Mouse (Mus musculus) forebrain, embryonic 13.5 days (tissue): ENCODE data around the gene Prune2. TPM values are rescaled to one million over a fixed set of nuclear protein-coding genes. Genes with fewer than 3 reads are reported as not detected.

Experiments used
- ATAC-seq: fragments of 200-750 bp; cut with Nextera tagmentation; 2 replicates; pipeline ENCODE4 v1.8.0; 2017
- H3K27ac ChIP-seq: fragments of 300-500 bp; sonication (generic); 2 replicates; pipeline ENCODE4 v1.5.1; 2015; ENCODE audit warnings: inconsistent platforms, mild to moderate bottlenecking, moderate library complexity
- H3K27me3 ChIP-seq: fragments of 300-500 bp; sonication (generic); 2 replicates; pipeline ENCODE4 v1.6.1; 2015; ENCODE audit warnings: mild to moderate bottlenecking, inconsistent platforms
- H3K36me3 ChIP-seq: fragments of 300-500 bp; sonication (generic); 2 replicates; pipeline ENCODE4 v1.6.1; 2015; ENCODE audit warnings: mild to moderate bottlenecking, inconsistent platforms; ENCODE audit not compliant: poor library complexity, severe bottlenecking
- H3K4me1 ChIP-seq: fragments of 300-500 bp; sonication (generic); 2 replicates; pipeline ENCODE4 v1.6.1; 2015; ENCODE audit warnings: inconsistent platforms
- H3K4me2 ChIP-seq: fragments of 300-500 bp; sonication (generic); 2 replicates; pipeline ENCODE4 v1.6.1; 2015; ENCODE audit warnings: inconsistent platforms, mild to moderate bottlenecking, moderate library complexity
- H3K4me3 ChIP-seq: fragments of 300-500 bp; sonication (generic); 2 replicates; pipeline ENCODE4 v1.5.1; 2015; ENCODE audit warnings: mild to moderate bottlenecking, inconsistent platforms
- H3K9ac ChIP-seq: fragments of 300-500 bp; sonication (generic); 2 replicates; pipeline ENCODE4 v1.6.1; 2015; ENCODE audit warnings: mild to moderate bottlenecking, inconsistent platforms
- H3K9me3 ChIP-seq: fragments of 300-500 bp; sonication (generic); replicated peaks from 2 replicates; pipeline ENCODE4 v1.6.1; 2016; ENCODE audit warnings: inconsistent platforms
- WGBS: fragments of 180-500 bp; shearing (Covaris S2); methylation state at CpG from one replicate; pipeline ENCODE4 v1.1.7; 2015; 5-methylcytosine and 5-hydroxymethylcytosine counted together
- polyA plus RNA-seq: library from polyadenylated mRNA; unstranded; fragments of >200 nt; fragmentation: Nextera tagmentation; extraction: Ambion mirVana; gene quantifications from 2 replicates; pipeline ENCODE4 v1.2.1, GENCODE M21; 2015

The Prune2 gene
- polyA plus RNA-seq, result 2.0 and 2.2 TPM in 2 replicates

- peak; percentile 96 for ATAC-seq
- H3K36me3 ChIP-seq, result no peaks in the 10 kb centered on the region
- H3K4me3 ChIP-seq, result peak within 1 kb of the TSS; percentile 45
- no peaks in the 10 kb centered on the region for H3K9me3 ChIP-seq
- peaks cover 29% of the 10 kb centered on the region for H3K27me3 ChIP-seq
- peaks cover 16% of the 10 kb centered on the region for H3K4me1 ChIP-seq
- H3K4me2 ChIP-seq, result peak within 1 kb of the TSS; percentile 90
- under 1% methylated on average over 36 of the region's 36 CpGs for WGBS
- H3K27ac ChIP-seq, result no peak within 1 kb of the TSS
- peak within 1 kb of the TSS; percentile 58 for H3K9ac ChIP-seq
Observed at GRCm38 (mm10) chr19:16955613-16956271, at the start of gene Prune2. TSS of gene Prune2 (plus strand) at chr19:16956118.

DNA sequence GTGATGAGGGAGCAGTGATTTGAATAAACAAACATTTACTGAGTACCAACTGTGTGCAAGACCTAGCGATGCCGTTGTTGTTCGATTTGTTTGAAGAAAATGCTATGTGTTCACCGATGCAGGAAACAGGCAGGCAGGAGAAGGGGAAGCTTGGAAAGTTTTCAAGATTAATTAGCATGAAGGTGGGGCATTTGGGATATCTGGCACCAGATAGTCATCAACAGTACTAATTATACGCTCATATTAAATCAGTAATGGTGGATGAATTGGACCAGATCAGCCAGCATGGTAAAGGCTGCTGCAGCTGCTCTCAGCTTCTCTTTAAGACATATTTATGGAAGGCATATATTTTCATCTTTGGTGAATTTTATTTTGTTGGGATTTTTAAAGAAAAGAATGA, 44.4 kb upstream of the Prune2 start:
- Histone ChIP-seq H3K4me2 (no peak overlapping the region), H3K4me1 (peaks cover 10% of the 10 kb centered on the region), H3K9ac (no peak overlapping the region), H3K36me3 (no peaks in the 10 kb centered on the region), H3K4me3 (no peak overlapping the region), H3K27me3 (no peaks in the 10 kb centered on the region), H3K27ac (no peak overlapping the region), H3K9me3 (0 out of 2 replicates have a peak, but pooled peaks cover 3% of the 10 kb centered on the region)
- peak; percentile 75; the same call in 1 of the 2 replicates for ATAC-seq
- 56% methylated on average over 5 of the region's 5 CpGs for WGBS

- Histone ChIP-seq H3K9ac (no peak overlapping the region), H3K27ac (no peak overlapping the region), H3K36me3 (no peaks in the 10 kb centered on the region), H3K27me3 (no peaks in the 10 kb centered on the region), H3K4me1 (no peaks in the 10 kb centered on the region), H3K4me3 (no peak overlapping the region), H3K9me3 (no peaks in the 10 kb centered on the region), H3K4me2 (no peak overlapping the region)
- WGBS, result 83% methylated on average over 4 of the region's 4 CpGs
- no peak for ATAC-seq
Observed at GRCm38 (mm10) chr19:16924516-16924915, 31.4 kb upstream of the Prune2 start.

DNA sequence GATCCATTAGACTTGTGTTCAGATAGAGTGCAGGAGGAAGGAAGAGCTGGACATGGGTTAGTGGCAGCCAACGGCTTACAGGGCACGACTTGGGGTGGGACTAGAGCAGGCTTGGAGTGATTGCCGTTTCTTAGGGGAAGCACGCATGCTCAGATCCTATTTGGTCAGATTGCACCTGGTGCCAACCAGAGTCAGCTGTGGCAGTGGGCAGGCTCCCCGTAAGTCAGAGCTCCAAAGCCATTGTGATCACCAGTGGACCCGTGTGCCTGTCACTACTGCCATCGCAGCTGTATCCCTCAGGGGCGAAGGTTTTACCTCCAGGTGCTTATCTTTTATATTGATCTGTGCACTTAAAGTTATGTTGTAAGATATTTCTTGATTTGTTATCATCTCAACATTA, 21.3 kb upstream of the Prune2 start:
- no peak for ATAC-seq
- Histone ChIP-seq H3K36me3 (no peaks in the 10 kb centered on the region), H3K27ac (no peak overlapping the region), H3K4me1 (no peaks in the 10 kb centered on the region), H3K4me3 (no peak overlapping the region), H3K9me3 (no peaks in the 10 kb centered on the region), H3K27me3 (no peaks in the 10 kb centered on the region), H3K9ac (no peak overlapping the region), H3K4me2 (no peak overlapping the region)
- WGBS, result 87% methylated on average over 8 of the region's 8 CpGs

DNA sequence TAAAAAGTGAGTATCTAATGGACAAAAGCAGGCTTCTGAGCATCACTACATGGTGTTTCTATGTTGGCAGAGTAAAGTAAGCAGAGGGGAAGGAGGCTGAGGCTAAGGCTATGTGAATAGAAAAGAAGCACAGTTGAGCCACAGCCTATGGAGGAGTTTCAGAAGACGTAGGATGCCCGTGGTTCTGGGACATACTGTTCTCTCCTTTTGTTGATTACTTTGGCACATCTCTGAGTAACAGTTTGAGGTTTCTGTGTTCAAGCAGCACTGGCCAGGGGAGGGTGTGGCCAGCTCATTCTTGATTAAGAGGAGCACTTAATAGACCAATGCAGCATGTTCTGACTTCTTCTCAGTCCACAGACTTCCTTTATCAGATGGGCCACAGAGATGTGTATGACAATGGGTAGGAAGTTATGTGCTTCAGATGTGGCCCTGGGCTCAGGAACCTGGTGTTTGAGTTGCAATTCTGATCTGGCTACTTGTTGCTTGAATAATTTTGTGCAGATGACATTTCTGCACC, 7.1 kb upstream of the Prune2 start:
- H3K4me3 ChIP-seq, result no peak overlapping the region
- no peak overlapping the region for H3K4me2 ChIP-seq
- H3K27me3 ChIP-seq, result no peaks in the 10 kb centered on the region; the same call in 1 of the 2 replicates
- no peak for ATAC-seq
- no peaks in the 10 kb centered on the region for H3K4me1 ChIP-seq
- H3K36me3 ChIP-seq, result no peaks in the 10 kb centered on the region
- no peaks in the 10 kb centered on the region for H3K9me3 ChIP-seq
- no peak overlapping the region for H3K27ac ChIP-seq
- H3K9ac ChIP-seq, result no peak overlapping the region
- 90% methylated on average over 2 of the region's 2 CpGs for WGBS

DNA sequence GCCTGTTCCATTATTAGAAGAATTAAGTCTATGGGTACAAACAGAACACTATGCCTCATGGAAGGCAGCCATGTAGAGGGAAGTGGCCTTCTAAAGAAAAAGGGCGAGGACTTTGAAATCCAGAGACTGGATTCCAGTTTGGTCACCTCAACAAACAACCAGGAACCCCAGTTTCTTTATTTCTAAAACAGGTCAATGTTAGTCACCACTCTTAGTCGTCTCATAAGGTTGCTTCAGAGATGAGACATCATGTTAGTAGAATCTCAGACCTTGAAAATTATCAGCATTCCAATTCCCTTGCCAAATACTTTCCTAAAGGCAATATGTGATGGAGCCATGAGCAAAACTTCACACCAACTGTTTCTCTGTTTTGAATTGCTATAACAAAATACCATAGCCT, 6.6 kb upstream of the Prune2 start:
- no peaks in the 10 kb centered on the region for H3K9me3 ChIP-seq
- no peak for ATAC-seq

GRCm38 (mm10) chr19:16950051-16950450, 5.9 kb upstream of the Prune2 start:
- Histone ChIP-seq H3K9me3 (no peaks in the 10 kb centered on the region), H3K36me3 (no peaks in the 10 kb centered on the region), H3K9ac (no peak overlapping the region), H3K4me1 (no peaks in the 10 kb centered on the region), H3K27me3 (peaks cover 5% of the 10 kb centered on the region), H3K4me3 (no peak overlapping the region), H3K27ac (no peak overlapping the region), H3K4me2 (no peak overlapping the region)
- 73% methylated on average over 9 of the region's 9 CpGs for WGBS
- no peak for ATAC-seq

More for the DNA sequence above, 6.6 kb upstream of the Prune2 start:
- H3K36me3 ChIP-seq, result no peaks in the 10 kb centered on the region
- H3K27me3 ChIP-seq, result no peaks in the 10 kb centered on the region; the same call in 1 of the 2 replicates
- H3K4me1 ChIP-seq, result no peaks in the 10 kb centered on the region
- H3K4me2 ChIP-seq, result no peak overlapping the region
- no peak overlapping the region for H3K4me3 ChIP-seq
- 84% methylated on average over 2 of the region's 2 CpGs for WGBS
- H3K27ac ChIP-seq, result no peak overlapping the region
- no peak overlapping the region for H3K9ac ChIP-seq

- Histone ChIP-seq H3K27me3 (peaks cover 12% of the 10 kb centered on the region), H3K4me1 (peaks cover 7% of the 10 kb centered on the region), H3K4me2 (no peak overlapping the region), H3K36me3 (no peaks in the 10 kb centered on the region), H3K27ac (no peak overlapping the region), H3K9ac (no peak overlapping the region), H3K9me3 (no peaks in the 10 kb centered on the region), H3K4me3 (no peak overlapping the region)
- ATAC-seq, result no peak
- WGBS, result 90% methylated on average over 8 of the region's 8 CpGs
Observed at GRCm38 (mm10) chr19:16950664-16951363, 5.1 kb upstream of the Prune2 start.

GRCm38 (mm10) chr19:16954736-16955135, 1.2 kb upstream of the Prune2 start:
- 83% methylated on average over 6 of the region's 6 CpGs for WGBS
- no peak overlapping the region for H3K27ac ChIP-seq

DNA sequence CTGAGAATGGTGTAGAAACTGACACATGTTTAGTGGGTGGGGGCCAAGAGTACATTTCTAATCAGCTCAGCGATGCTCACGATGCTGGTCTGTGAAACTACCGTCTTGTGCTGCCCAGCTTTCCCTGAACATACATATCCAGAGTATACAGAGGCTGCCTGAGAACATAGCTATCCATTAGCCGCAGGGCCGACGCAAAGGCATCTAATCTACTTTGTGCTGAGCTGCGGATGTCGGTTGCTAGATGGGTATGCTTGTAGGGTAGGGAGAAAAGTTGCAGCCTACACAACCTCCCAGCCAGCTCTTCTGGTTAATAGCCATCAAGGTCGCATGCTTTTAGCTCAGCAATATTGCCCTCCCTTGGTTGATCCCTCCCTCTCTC, 696 bp upstream of the Prune2 start:
- 58% methylated on average over 9 of the region's 9 CpGs for WGBS
- H3K27ac ChIP-seq, result no peak overlapping the region
- H3K4me1 ChIP-seq, result peaks cover 16% of the 10 kb centered on the region
- H3K36me3 ChIP-seq, result no peaks in the 10 kb centered on the region
- no peaks in the 10 kb centered on the region for H3K9me3 ChIP-seq
- peak overlapping the region; percentile 45 for H3K4me3 ChIP-seq
- peaks cover 29% of the 10 kb centered on the region for H3K27me3 ChIP-seq
- peak overlapping the region; percentile 90 for H3K4me2 ChIP-seq
- ATAC-seq, result no peak
- H3K9ac ChIP-seq, result peak overlapping the region; percentile 58; the same call in 1 of the 2 replicates

More at GRCm38 (mm10) chr19:16954736-16955135, 1.2 kb upstream of the Prune2 start:
- H3K4me1 ChIP-seq, result peaks cover 16% of the 10 kb centered on the region
- ATAC-seq, result no peak
- no peak overlapping the region for H3K9ac ChIP-seq
- no peak overlapping the region for H3K4me3 ChIP-seq
- no peaks in the 10 kb centered on the region for H3K36me3 ChIP-seq
- H3K4me2 ChIP-seq, result no peak overlapping the region
- peaks cover 29% of the 10 kb centered on the region for H3K27me3 ChIP-seq
- H3K9me3 ChIP-seq, result no peaks in the 10 kb centered on the region

GRCm38 (mm10) chr19:16956319-16956718, 401 bp downstream of the Prune2 start:
- 2% methylated on average over 7 of the region's 7 CpGs for WGBS
- Histone ChIP-seq H3K9me3 (no peaks in the 10 kb centered on the region), H3K4me3 (peak overlapping the region; percentile 45), H3K4me1 (peaks cover 16% of the 10 kb centered on the region), H3K9ac (peak overlapping the region; percentile 58), H3K27me3 (peaks cover 29% of the 10 kb centered on the region), H3K27ac (no peak overlapping the region), H3K4me2 (peak overlapping the region; percentile 90), H3K36me3 (no peaks in the 10 kb centered on the region)
- ATAC-seq, result no peak

GRCm38 (mm10) chr19:16959051-16959450, 3.1 kb downstream of the Prune2 start:
- Histone ChIP-seq H3K36me3 (no peaks in the 10 kb centered on the region), H3K4me3 (no peak overlapping the region), H3K27ac (no peak overlapping the region), H3K4me1 (peaks cover 16% of the 10 kb centered on the region), H3K4me2 (no peak overlapping the region), H3K9ac (no peak overlapping the region), H3K9me3 (no peaks in the 10 kb centered on the region), H3K27me3 (peaks cover 29% of the 10 kb centered on the region)
- ATAC-seq, result no peak
- 89% methylated on average over 4 of the region's 4 CpGs for WGBS
